Mouse (Mus musculus) kidney, adult 11 months (tissue): ENCODE results near the gene Gm35134.
"Not testable (repeated sequence)": the region's sequence is repeated elsewhere in the genome, so short reads cannot be mapped to it uniquely, and the experiment has no call there.

ENCODE experiments used
- DNase-seq: peaks from one replicate; pipeline ENCODE4 v3.0.0; 2022

Gm35134 gene

DNA sequence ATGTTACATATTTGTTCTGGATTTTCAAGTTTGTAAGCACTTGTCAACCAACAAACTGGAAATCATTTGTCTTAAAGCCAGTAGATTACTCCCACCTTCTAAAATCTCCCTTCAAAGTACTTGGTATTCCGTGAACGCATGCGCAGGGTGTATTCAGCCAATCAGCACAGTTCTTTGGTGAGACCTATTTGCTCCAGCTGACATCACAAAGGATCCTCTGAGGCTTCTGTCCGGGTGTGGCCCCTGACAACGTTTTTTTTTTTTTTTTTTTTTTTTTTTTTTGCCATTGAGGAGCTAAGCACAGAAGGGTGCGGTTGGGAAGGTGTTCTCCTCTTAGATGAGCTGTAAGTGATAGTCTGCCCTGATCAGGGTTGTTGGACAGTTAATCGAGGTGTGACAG is at the start of gene Gm35134:
Gene Gm35134 (plus strand): TSS at position 301 of the 400 bp plus-strand sequence.
- DNase-seq = not testable (repeated sequence)
